Mouse (Mus musculus) erythroblast, embryonic 14.5 days (primary cell): Measurements from ENCODE around the gene Vps33a.

Source experiments
- GATA1 ChIP-seq: IDR thresholded peaks from 2 replicates; pipeline ENCODE4 v1.6.1; 2012; ENCODE audit warnings: low read length, inconsistent platforms, mixed read lengths
- TAL1 ChIP-seq: IDR thresholded peaks from 3 replicates; pipeline ENCODE4 v1.6.1; 2012; ENCODE audit warnings: low read length, inconsistent platforms, mixed read lengths

GRCm38 (mm10) chr5:123522166-123522565 lies 50.7 kb downstream of the Vps33a start:
- TF ChIP-seq GATA1 (no peak), TAL1 (no peak)
